ENCODE assay signal across 9 mouse cellular contexts in the genomic region with DNA sequence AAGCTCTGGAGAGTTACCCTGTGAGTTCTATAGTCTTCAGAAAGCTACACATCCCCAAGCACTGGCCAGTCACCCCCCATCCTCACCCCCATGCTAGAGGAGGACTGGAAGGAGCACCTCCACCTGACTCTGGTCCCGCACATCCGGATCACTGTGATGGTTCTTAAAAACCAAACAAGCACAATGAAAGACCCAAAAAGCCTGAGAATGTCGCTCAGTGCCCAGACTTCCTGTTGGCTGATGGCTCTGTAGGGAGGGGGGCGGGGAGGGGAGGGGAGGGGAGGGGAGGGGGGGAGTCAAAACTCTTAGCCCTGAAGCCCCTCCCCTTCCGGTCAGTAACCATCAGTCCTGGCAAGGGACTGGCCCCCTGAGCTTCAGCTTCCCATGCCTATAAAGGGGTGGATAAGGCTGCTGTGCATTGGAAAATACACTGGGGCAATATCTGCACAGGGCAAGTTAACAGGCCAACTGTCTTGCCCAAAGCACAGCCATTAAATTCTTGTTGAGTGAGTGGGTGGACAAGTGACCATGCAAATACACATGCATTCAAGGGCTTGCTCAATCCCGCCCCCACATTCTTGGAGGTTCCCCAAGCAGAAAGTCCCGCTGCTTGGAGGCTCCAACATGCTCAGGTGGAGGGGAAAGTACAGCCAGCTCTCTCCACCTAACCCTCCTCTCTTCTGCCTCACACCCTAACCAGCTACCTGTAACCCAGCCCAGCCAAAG. TPM values are rescaled to one million over a fixed set of nuclear protein-coding genes. Genes with fewer than 3 reads are reported as not detected.
A peak's percentile ranks its signal among the peaks of the same experiment; 100 is the strongest.
DNase-seq lines count a peak whose midpoint lies in the region; ATAC-seq lines count a peak whose summit lies in the region.
"Had no signal": no experiment of that assay in that cellular context is flagged by ENCODE, and none has a peak within 500 bp of the region (broad histone marks: within the 10 kb centered on the region; RNA-seq: fewer than 3 reads in every experiment).

No protein-coding gene starts in this region.

- ATAC-seq in heart, embryonic 16.5 days (replicated peaks; ENCODE audit: extremely low read depth, insufficient read depth, low FRiP score), result no peak
- peak; percentile 32 for ATAC-seq in activated CD4-positive, CD25-positive, alpha-beta regulatory T cell, adult 4 months
- peak; percentile 23; the same call in 1 of the 2 replicates for ATAC-seq in lung, embryonic 16.5 days (ENCODE audit: low read depth)

- no peak overlapping the region for H3K4me3 ChIP-seq in heart, embryonic 16.5 days (ENCODE audit: low read length)
- H3K4me3 ChIP-seq in lung, embryonic 16.5 days (ENCODE audit: low read length), result no peak overlapping the region
- H3K4me3 ChIP-seq: limb, embryonic 15.5 days had no signal

- peak overlapping the region; percentile 55 for H3K27ac ChIP-seq in heart, embryonic 16.5 days (ENCODE audit: low read length)
- peak overlapping the region; percentile 47 for H3K27ac ChIP-seq in lung, embryonic 16.5 days (ENCODE audit: low read length)
- H3K27ac ChIP-seq: limb, embryonic 15.5 days had no signal

- no peak for DNase-seq in heart, adult 9 months (ENCODE audit: low spot score in 2 of 2)
- DNase-seq in kidney, adult 8-10 months, result peak; percentile 68 to 83
- no peak for DNase-seq in frontal cortex, postnatal 25 days (ENCODE audit: low spot score in 2 of 2)
- DNase-seq in spleen, postnatal 14 days (ENCODE audit: low spot score in 2 of 2), result no peak
- DNase-seq in cerebellum, adult 18-20 months, result no peak

- no peaks in the 10 kb centered on the region for H3K36me3 ChIP-seq in heart, embryonic 16.5 days (ENCODE audit: control insufficient read depth, insufficient read depth)
- H3K36me3 ChIP-seq in lung, embryonic 16.5 days (ENCODE audit: control insufficient read depth, insufficient read depth, low read length), result no peaks in the 10 kb centered on the region

- WGBS in heart, embryonic 16.5 days, result 46% methylated on average over 6 of the region's 7 CpGs
- WGBS in lung, embryonic 16.5 days, result 34% methylated on average over 6 of the region's 7 CpGs

- H3K27me3 ChIP-seq in heart, embryonic 16.5 days (ENCODE audit: control insufficient read depth, insufficient read depth, low read length), result no peaks in the 10 kb centered on the region
- H3K27me3 ChIP-seq in lung, embryonic 16.5 days (ENCODE audit: control insufficient read depth, insufficient read depth, low read depth, low read length), result no peaks in the 10 kb centered on the region
- H3K27me3 ChIP-seq: limb, embryonic 15.5 days had no signal

- no peaks in the 10 kb centered on the region for H3K9me3 ChIP-seq in heart, embryonic 16.5 days (replicated peaks; ENCODE audit: control insufficient read depth, low read length)
- no peaks in the 10 kb centered on the region for H3K9me3 ChIP-seq in lung, embryonic 16.5 days (ENCODE audit: control insufficient read depth, low read length)
- H3K9me3 ChIP-seq: limb, embryonic 15.5 days had no signal

- H3K4me2 ChIP-seq in heart, embryonic 16.5 days (ENCODE audit: low read depth, low read length), result no peak overlapping the region
- no peak overlapping the region for H3K4me2 ChIP-seq in lung, embryonic 16.5 days (ENCODE audit: low read depth, low read length)
- H3K4me2 ChIP-seq: limb, embryonic 15.5 days had no signal

- peaks cover 44% of the 10 kb centered on the region for H3K4me1 ChIP-seq in heart, embryonic 16.5 days (ENCODE audit: control insufficient read depth, insufficient read depth, low read length)
- H3K4me1 ChIP-seq in lung, embryonic 16.5 days (replicated peaks; ENCODE audit: control insufficient read depth, insufficient read depth, low read length), result peaks cover 53% of the 10 kb centered on the region

- peak overlapping the region; percentile 18; the same call in 1 of the 2 replicates for H3K9ac ChIP-seq in heart, embryonic 16.5 days (ENCODE audit: low read length)
- H3K9ac ChIP-seq in lung, embryonic 16.5 days (ENCODE audit: low read length), result no peak overlapping the region
- H3K9ac ChIP-seq: limb, embryonic 15.5 days had no signal

RNA-seq across cellular contexts. Expression of gene Smad3, which starts 59.3 kb away (rescaled TPM):
- polyA plus RNA-seq in heart, embryonic 16.5 days (2015; fragmentation: Nextera tagmentation; extraction: Ambion mirVana), result 12.5 and 13.7 TPM in 2 replicates
- polyA plus RNA-seq in activated CD4-positive, CD25-positive, alpha-beta regulatory T cell, adult 4 months (2017; shearing (Covaris generic)), result 10 to 100 TPM; 15.0 to 16.8 TPM
- polyA plus RNA-seq in lung, embryonic 16.5 days (2015; fragmentation: Nextera tagmentation; extraction: Ambion mirVana), result 18.0 and 19.5 TPM in 2 replicates

Comparison
In these comparisons a context has a peak if more than half of its experiments do, and no peak if none do; other contexts are left out.
1. DNase-seq: peak in kidney, adult 8-10 months (2 of 2); none in heart, adult 9 months (0 of 2), frontal cortex, postnatal 25 days (0 of 2), spleen, postnatal 14 days (0 of 2) and cerebellum, adult 18-20 months (0 of 2).